Comparison of ENCODE assay signal across 8 mouse cellular contexts in the genomic region with DNA sequence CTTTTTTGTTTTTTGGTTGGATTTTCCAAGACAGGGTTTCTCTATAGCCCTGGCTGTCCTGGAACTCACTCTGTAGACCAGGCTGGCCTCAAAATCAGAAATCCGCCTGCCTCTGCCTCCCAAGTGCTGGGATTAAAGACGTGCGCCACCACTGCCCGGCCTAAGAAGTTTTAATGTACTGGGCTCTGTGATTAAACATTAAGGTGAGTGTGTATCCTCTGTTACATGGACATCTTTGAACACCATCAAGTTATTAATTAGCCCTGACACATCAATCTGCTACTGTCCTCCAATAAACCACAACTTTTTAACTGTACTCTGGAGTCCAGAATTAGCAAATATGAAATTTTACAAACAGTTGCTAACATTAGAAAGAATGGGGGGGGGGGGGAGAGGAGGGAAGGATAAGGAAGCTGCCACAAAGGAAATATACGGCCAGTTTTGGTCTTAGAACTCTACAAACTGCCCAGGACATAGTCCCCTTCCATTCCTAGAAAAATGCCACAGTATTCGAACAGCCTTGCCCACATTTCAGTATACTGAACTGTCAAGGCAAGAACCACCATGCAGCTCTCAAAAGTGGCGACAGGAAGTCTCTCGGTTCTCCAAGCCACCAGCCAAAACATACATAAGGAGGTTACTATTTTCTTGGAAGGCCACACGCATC. TPM values are rescaled to one million over a fixed set of nuclear protein-coding genes. Genes with fewer than 3 reads are reported as not detected.
DNase-seq lines count a peak whose midpoint lies in the region; ATAC-seq and TF ChIP-seq lines count a peak whose summit lies in the region.

No protein-coding gene starts in this region.

- DNase-seq in heart, embryonic 10.5 days (ENCODE audit: low spot score): no peak
- DNase-seq in heart, adult 9 months (ENCODE audit: low spot score in 2 of 2): no peak
- DNase-seq in thymus, adult 2 months: no peak
- DNase-seq in thymus, adult 18-20 months: no peak
- DNase-seq in limb, embryonic 14.5 days (ENCODE audit: low spot score): no peak
- no peak for DNase-seq in stomach, postnatal 0 days (ENCODE audit: low spot score)
- no peak for DNase-seq in urinary bladder, adult 2 months (ENCODE audit: low spot score)
- DNase-seq in testis, postnatal 10 days (ENCODE audit: low spot score): no peak

- H3K4me3 ChIP-seq in heart, embryonic 10.5 days: peak overlapping the region; percentile 88
- no peak overlapping the region; the same call in 1 of the 2 replicates for H3K4me3 ChIP-seq in thymus, adult 2 months (ENCODE audit: control insufficient read depth, insufficient read depth, low read length)
- peak overlapping the region; percentile 78 for H3K4me3 ChIP-seq in limb, embryonic 14.5 days (replicated peaks; ENCODE audit: low read length)
- H3K4me3 ChIP-seq in stomach, postnatal 0 days (ENCODE audit: low read depth, low read length): peak overlapping the region; percentile 87

- WGBS in heart, embryonic 10.5 days: 64% methylated on average over 9 of the region's 9 CpGs
- WGBS in thymus, adult 2 months: 47% methylated on average over 9 of the region's 9 CpGs
- 65% methylated on average over 9 of the region's 9 CpGs for WGBS in limb, embryonic 14.5 days
- WGBS in stomach, postnatal 0 days: 57% methylated on average over 9 of the region's 9 CpGs

- H3K27ac ChIP-seq in heart, embryonic 10.5 days: peak overlapping the region; percentile 89; the same call in 1 of the 2 replicates
- H3K27ac ChIP-seq in thymus, adult 2 months (ENCODE audit: control insufficient read depth, insufficient read depth, low read length): peak overlapping the region; percentile 34; the same call in 1 of the 2 replicates
- no peak overlapping the region for H3K27ac ChIP-seq in limb, embryonic 14.5 days (replicated peaks; ENCODE audit: low read depth, low read length)
- H3K27ac ChIP-seq in stomach, postnatal 0 days (replicated peaks): peak overlapping the region; percentile 92

- TF ChIP-seq EP300 in stomach, postnatal 0 days (optimal IDR thresholded peaks at IDR 0.05): no peak

- TF ChIP-seq CTCF in thymus, adult 2 months (IDR thresholded peaks at IDR 0.05; ENCODE audit: borderline replicate concordance, control insufficient read depth, extremely low read depth, insufficient read depth, low read length, poor library complexity): no peak
- TF ChIP-seq CTCF in stomach, postnatal 0 days (IDR thresholded peaks at IDR 0.05; ENCODE audit: low read depth): no peak

- TF ChIP-seq POLR2A in thymus, adult 2 months (IDR thresholded peaks at IDR 0.05; ENCODE audit: control insufficient read depth, extremely low read depth, insufficient read depth, low read length, poor library complexity): no peak
- no peak for TF ChIP-seq POLR2A in limb, embryonic 14.5 days (IDR thresholded peaks at IDR 0.05; ENCODE audit: borderline replicate concordance, extremely low read depth, insufficient read depth, insufficient read length)

- peaks cover 12% of the 10 kb centered on the region; the same call in 1 of the 2 replicates for H3K4me1 ChIP-seq in heart, embryonic 10.5 days
- H3K4me1 ChIP-seq in thymus, adult 2 months (replicated peaks; ENCODE audit: control insufficient read depth, insufficient read depth, low read length): peaks cover 7% of the 10 kb centered on the region
- H3K4me1 ChIP-seq in limb, embryonic 14.5 days (ENCODE audit: control insufficient read depth, insufficient read depth, low read length): peaks cover 7% of the 10 kb centered on the region
- no peaks in the 10 kb centered on the region for H3K4me1 ChIP-seq in stomach, postnatal 0 days (replicated peaks; ENCODE audit: control insufficient read depth, insufficient read depth)

- H3K9ac ChIP-seq in limb, embryonic 14.5 days (ENCODE audit: low read depth, low read length, severe bottlenecking): no peak overlapping the region
- peak overlapping the region; percentile 91; the same call in 1 of the 2 replicates for H3K9ac ChIP-seq in stomach, postnatal 0 days (ENCODE audit: low read length)

- no peaks in the 10 kb centered on the region for H3K27me3 ChIP-seq in heart, embryonic 10.5 days (ENCODE audit: insufficient read depth, poor library complexity, severe bottlenecking)
- H3K27me3 ChIP-seq in thymus, adult 2 months (ENCODE audit: control insufficient read depth, insufficient read depth, low read length): no peaks in the 10 kb centered on the region
- H3K27me3 ChIP-seq in limb, embryonic 14.5 days (ENCODE audit: control insufficient read depth, insufficient read depth, low read length): no peaks in the 10 kb centered on the region
- H3K27me3 ChIP-seq in stomach, postnatal 0 days (ENCODE audit: control insufficient read depth, insufficient read depth, low read length): no peaks in the 10 kb centered on the region

- no peaks in the 10 kb centered on the region for H3K9me3 ChIP-seq in heart, embryonic 10.5 days
- no peaks in the 10 kb centered on the region for H3K9me3 ChIP-seq in limb, embryonic 14.5 days (ENCODE audit: control insufficient read depth, low read length)
- H3K9me3 ChIP-seq in stomach, postnatal 0 days (ENCODE audit: control insufficient read depth, low read length): no peaks in the 10 kb centered on the region

- H3K36me3 ChIP-seq in heart, embryonic 10.5 days: no peaks in the 10 kb centered on the region
- no peaks in the 10 kb centered on the region for H3K36me3 ChIP-seq in thymus, adult 2 months (ENCODE audit: control insufficient read depth, insufficient read depth, low read length)
- H3K36me3 ChIP-seq in limb, embryonic 14.5 days (ENCODE audit: control insufficient read depth, insufficient read depth, low read length): no peaks in the 10 kb centered on the region
- H3K36me3 ChIP-seq in stomach, postnatal 0 days (ENCODE audit: control insufficient read depth, insufficient read depth, low read length): no peaks in the 10 kb centered on the region

- peak overlapping the region; percentile 77 for H3K4me2 ChIP-seq in limb, embryonic 14.5 days (replicated peaks; ENCODE audit: low read depth, low read length, severe bottlenecking)
- peak overlapping the region; percentile 77 for H3K4me2 ChIP-seq in stomach, postnatal 0 days (replicated peaks; ENCODE audit: low read depth)

- ATAC-seq in limb, embryonic 14.5 days (ENCODE audit: low FRiP score, low read depth): no peak
- no peak for ATAC-seq in stomach, postnatal 0 days (ENCODE audit: low FRiP score, low TSS enrichment)

RNA-seq across cellular contexts. Expression of a gene that starts 1.4 kb away (rescaled TPM):
- 7.5 and 7.9 TPM in 2 replicates for polyA plus RNA-seq in heart, embryonic 10.5 days (2016; fragmentation: Nextera tagmentation; extraction: Ambion mirVana)
- 13.4 and 16.3 TPM in 2 replicates for polyA plus RNA-seq in thymus, adult 2 months (2012; rRNA removed)
- 8.3 and 11.0 TPM in 2 replicates for polyA plus RNA-seq in limb, embryonic 14.5 days (2012; rRNA removed)
- polyA plus RNA-seq in limb, embryonic 14.5 days (2014; fragmentation: Nextera tagmentation; extraction: Ambion mirVana): 11.3 and 11.5 TPM in 2 replicates
- polyA plus RNA-seq in stomach, postnatal 0 days (2015; fragmentation: Nextera tagmentation; extraction: Ambion mirVana): 16.4 and 17.1 TPM in 2 replicates
- 13.7 and 14.6 TPM in 2 replicates for polyA plus RNA-seq in urinary bladder, adult 2 months (2012; rRNA removed)

RNA-seq across cellular contexts. Expression of a gene that starts 20.8 kb away (rescaled TPM):
- 14.2 and 16.6 TPM in 2 replicates for polyA plus RNA-seq in heart, embryonic 10.5 days (2016; fragmentation: Nextera tagmentation; extraction: Ambion mirVana)
- 22.0 and 22.6 TPM in 2 replicates for polyA plus RNA-seq in thymus, adult 2 months (2012; rRNA removed)
- 10.5 and 11.5 TPM in 2 replicates for polyA plus RNA-seq in limb, embryonic 14.5 days (2012; rRNA removed)
- polyA plus RNA-seq in limb, embryonic 14.5 days (2014; fragmentation: Nextera tagmentation; extraction: Ambion mirVana): 12.9 and 15.1 TPM in 2 replicates
- 8.3 and 9.7 TPM in 2 replicates for polyA plus RNA-seq in stomach, postnatal 0 days (2015; fragmentation: Nextera tagmentation; extraction: Ambion mirVana)
- 18.0 and 18.6 TPM in 2 replicates for polyA plus RNA-seq in urinary bladder, adult 2 months (2012; rRNA removed)

RNA-seq across cellular contexts. Expression of a gene that starts 22.3 kb away (rescaled TPM):
- polyA plus RNA-seq in heart, embryonic 10.5 days (2016; fragmentation: Nextera tagmentation; extraction: Ambion mirVana): 0.06 and 0.11 TPM in 2 replicates
- polyA plus RNA-seq in thymus, adult 2 months (2012; rRNA removed): 0.23 and 0.36 TPM in 2 replicates
- polyA plus RNA-seq in limb, embryonic 14.5 days (2012; rRNA removed): 0.10 and 0.14 TPM in 2 replicates
- polyA plus RNA-seq in limb, embryonic 14.5 days (2014; fragmentation: Nextera tagmentation; extraction: Ambion mirVana): 0.11 and 0.25 TPM in 2 replicates
- 0.08 TPM in 1 of 2 replicates, not detected in the other for polyA plus RNA-seq in stomach, postnatal 0 days (2015; fragmentation: Nextera tagmentation; extraction: Ambion mirVana)
- polyA plus RNA-seq in urinary bladder, adult 2 months (2012; rRNA removed): 0.04 and 0.06 TPM in 2 replicates

RNA-seq across cellular contexts. Expression of a gene that starts 38.6 kb away (rescaled TPM):
- polyA plus RNA-seq in heart, embryonic 10.5 days (2016; fragmentation: Nextera tagmentation; extraction: Ambion mirVana): 29.1 and 37.7 TPM in 2 replicates
- 81.4 and 85.8 TPM in 2 replicates for polyA plus RNA-seq in thymus, adult 2 months (2012; rRNA removed)
- 81.6 and 98.3 TPM in 2 replicates for polyA plus RNA-seq in limb, embryonic 14.5 days (2012; rRNA removed)
- polyA plus RNA-seq in limb, embryonic 14.5 days (2014; fragmentation: Nextera tagmentation; extraction: Ambion mirVana): 30.0 and 35.0 TPM in 2 replicates
- 15.3 and 16.8 TPM in 2 replicates for polyA plus RNA-seq in stomach, postnatal 0 days (2015; fragmentation: Nextera tagmentation; extraction: Ambion mirVana)
- 26.2 and 33.7 TPM in 2 replicates for polyA plus RNA-seq in urinary bladder, adult 2 months (2012; rRNA removed)

RNA-seq across cellular contexts. Expression of a gene that starts 40.7 kb away (rescaled TPM):
- 185 and 294 TPM in 2 replicates for polyA plus RNA-seq in heart, embryonic 10.5 days (2016; fragmentation: Nextera tagmentation; extraction: Ambion mirVana)
- 1.2 and 7.1 TPM in 2 replicates for polyA plus RNA-seq in thymus, adult 2 months (2012; rRNA removed)
- polyA plus RNA-seq in limb, embryonic 14.5 days (2012; rRNA removed): 17.8 and 17.9 TPM in 2 replicates
- 16.9 and 24.7 TPM in 2 replicates for polyA plus RNA-seq in limb, embryonic 14.5 days (2014; fragmentation: Nextera tagmentation; extraction: Ambion mirVana)
- 0.99 and 1.2 TPM in 2 replicates for polyA plus RNA-seq in stomach, postnatal 0 days (2015; fragmentation: Nextera tagmentation; extraction: Ambion mirVana)
- 4.4 and 6.7 TPM in 2 replicates for polyA plus RNA-seq in urinary bladder, adult 2 months (2012; rRNA removed)
